Mouse (Mus musculus) kidney, postnatal 10 days (tissue): ENCODE data around the gene Muc13.

Source experiments
- DNase-seq: peaks from one replicate; pipeline ENCODE4 v3.0.0; 2021; ENCODE audit warnings: mixed read lengths

Gene Muc13

DNA sequence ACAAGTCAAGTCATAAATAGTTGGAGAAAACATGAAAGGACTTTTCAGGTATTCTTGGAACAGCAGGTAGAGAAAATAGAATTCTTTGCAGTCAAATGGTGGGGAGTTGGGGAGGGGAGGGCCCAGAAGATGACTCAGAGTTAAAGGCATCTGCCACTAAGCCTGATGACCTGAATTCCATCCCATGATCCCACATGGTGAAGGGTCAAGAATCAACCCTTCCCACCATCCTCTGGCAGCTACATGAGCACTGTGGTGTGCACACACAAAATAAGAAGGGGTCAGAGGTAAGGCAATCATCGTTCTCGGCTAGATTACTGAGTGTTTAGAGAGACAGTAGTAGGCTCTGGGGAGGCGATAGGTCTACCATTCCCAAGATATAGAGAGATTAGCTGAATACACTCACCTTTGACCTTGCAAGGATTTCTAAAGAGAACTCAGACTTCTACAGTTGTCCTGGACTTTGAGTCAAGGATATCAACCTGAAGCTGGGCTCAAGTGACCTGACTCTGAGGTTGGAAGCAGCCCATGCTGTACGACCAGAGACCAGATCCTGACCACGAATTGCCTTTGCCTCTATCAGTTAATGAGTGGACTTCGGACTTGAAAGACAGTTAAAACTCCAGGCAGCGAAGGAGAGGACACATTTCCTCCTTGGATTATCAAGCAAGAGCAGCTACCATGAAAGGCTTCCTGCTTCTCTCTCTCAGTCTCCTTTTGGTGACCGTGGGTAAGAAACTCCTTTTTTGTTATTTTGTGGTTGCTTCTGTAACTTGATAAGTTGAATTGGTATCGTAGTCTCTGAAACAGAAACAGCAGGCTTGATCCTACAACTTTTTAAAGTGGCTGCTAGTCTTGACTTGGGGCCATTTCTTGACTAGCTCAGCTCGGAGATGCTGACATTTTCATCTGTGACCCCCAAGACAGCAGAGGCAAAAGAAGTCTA is at the start of gene Muc13:
TSS of gene Muc13 (plus strand) at position 192 of the 946 bp plus-strand sequence.
- no peak for DNase-seq

DNA sequence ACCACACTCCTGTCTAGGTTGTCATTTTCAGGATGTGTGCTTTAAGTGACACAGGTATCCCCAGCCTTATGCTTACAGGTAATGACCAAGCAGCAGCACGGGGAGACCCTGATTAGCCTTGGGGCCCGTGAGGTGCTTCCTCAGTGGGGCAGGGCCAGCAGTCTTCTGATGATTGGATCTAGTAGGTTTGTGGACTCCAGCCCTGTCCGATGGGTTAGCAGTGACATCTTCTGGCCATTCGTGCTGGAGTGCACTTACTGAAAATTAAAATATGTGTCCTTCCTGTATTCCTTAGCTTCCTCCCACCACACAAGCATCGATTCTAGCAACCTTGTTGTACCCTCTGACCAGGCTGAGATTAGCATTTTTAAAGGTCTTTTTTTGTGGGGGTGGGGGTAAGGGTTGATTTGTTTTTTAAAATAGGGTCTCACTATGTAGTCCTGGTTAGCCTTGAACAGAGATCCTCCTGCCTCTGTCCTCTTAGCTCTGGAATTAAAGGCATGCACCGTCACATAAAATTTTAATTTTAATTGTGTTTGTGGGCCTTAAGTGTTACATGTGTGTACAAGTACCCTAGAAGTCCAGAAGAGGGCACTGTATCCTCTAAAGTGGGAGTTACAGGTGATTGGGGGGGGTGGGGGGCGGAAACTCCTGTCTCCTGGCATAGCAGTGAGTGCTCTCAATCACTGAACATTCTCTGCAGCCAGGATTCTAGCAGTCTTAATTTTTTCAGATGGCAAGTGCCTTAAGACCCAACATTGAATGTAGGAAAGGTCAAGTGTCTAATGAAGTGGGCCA is 49.0 kb upstream of the Muc13 start:
- DNase-seq, result peak; percentile 62

DNA sequence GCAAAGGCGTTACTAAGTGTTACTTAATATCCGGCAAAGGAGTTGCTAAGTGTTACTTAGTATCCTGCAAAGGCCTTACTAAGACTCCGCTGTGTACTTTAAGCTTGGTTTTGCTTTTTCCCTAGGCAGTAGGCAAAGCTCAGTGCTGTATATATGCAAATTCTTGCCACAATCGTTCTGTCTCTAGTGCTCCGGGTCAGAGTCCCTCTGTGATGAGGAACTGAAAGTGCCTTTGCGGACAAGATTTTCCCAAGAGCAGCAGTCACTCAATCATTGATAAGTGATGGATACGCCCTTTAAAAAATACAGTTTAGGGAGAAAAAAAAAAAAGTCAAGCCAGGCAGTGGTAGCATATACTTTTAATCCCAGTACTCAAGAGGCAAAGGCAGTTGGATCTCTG is 48.4 kb upstream of the Muc13 start:
- no peak for DNase-seq

DNA sequence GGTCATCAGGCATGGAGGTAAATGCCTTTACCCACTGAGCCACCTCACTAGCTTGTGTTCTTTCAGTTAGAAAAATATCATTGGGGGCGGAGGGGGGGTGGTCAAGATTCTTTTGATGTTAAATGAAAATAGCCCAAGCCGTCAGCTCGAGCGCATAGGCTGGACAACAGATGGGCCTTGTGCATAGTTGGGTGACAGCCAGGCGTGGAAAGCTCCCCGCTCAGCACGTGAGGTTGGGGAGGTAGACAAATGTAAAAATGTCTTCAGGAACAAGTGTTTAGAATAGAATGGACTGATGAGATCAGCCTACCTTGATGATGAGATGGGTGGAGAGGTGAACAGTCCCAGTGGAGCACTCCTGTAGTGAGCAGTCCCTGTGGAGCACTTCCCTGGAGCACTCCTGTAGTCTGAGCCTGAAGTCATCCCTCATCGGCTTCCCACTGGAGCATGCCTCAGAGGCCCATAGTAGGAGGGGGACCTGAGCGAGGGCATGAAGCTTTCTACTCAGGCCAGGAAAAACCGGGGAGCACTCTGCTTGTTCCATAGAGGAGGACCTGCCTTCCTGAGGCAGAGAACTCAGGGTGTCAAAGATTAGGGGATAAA is 47.7 kb upstream of the Muc13 start:
- no peak for DNase-seq

DNA sequence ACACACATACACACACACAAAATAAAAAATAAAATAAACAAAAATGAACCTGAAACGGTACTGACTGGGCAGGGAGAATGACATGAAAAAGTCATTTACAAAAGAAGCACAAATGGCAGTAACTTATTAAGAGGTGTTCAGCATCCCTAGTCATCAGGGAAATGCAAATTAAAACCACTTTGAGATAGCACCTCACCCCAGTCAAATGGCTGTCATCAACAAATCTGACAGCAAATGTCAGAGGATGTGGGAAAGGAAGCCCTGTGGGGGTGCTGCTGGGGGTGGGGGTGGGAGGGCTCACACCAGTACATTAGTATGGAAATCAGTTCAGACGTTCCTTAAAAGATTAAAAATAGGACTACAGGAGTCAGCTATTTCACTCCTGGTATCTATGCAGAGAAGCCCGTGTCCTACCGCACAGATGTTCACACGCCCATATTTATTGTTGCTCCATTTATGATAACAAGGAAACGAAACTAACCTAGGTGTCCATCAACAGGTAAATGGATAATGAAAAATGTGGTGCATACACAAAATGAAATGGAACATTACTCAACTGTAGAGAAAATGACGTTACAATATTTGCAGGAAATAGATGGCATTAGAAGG is 46.4 kb upstream of the Muc13 start:
- DNase-seq, result no peak

DNA sequence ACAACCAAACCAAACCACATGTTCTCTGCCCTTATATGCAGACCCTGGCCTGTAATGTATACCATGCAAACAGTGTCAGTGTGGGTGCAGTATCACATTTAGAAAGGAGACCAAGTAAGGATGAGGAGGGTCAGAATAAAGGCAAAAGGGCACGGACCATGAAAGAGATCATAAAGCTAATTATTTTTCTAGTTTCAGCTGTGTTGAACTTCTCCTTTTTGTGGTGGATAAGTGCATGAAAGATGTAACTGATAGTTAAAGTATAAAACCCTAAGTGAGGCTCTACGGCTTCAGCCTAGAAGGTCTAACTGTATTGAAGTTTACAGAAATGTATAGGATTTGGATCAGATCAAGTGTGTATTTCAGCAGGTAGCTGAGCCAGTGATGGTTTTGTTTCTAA is 45.8 kb upstream of the Muc13 start:
- DNase-seq, result no peak

DNA sequence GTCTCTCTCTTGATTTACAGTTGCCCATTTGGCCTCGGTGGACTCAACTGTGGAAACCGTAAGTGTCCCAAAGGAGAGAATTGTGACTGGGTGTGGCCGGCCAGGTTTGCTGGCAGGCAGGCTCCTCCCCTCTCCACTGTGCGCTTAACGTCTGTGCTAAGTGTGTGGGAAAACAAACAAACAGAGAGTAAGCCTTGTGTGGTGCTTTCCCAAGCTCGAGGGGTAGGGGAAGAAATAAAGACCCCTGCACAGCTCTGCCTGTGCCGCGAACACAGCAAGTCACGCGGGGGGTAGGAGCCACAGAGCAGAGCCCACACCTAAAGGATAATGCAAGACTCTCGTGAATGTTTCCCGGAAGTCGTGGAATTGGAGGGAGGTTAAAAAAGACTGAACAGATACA is 42.7 kb upstream of the Muc13 start:
- DNase-seq, result no peak

DNA sequence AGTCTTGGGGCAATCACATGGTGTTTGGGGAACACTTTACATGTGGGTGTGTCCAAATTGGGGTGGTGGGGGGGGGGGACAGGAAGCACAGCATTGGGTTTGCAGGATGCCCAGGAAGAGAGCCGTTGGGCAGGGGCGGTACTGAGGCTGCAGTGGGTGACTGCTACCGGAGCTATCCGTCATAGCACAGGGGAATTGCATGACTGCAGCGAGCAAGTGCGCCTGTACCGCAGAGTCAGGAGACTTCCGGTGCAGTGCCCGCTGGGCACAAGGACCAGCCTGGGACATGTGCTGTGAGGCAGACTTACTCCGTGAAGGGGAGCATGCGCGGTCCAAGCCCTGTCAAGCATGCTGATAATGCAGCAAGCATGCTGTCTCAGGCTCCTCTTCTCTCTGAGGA is 42.2 kb upstream of the Muc13 start:
- no peak for DNase-seq

DNA sequence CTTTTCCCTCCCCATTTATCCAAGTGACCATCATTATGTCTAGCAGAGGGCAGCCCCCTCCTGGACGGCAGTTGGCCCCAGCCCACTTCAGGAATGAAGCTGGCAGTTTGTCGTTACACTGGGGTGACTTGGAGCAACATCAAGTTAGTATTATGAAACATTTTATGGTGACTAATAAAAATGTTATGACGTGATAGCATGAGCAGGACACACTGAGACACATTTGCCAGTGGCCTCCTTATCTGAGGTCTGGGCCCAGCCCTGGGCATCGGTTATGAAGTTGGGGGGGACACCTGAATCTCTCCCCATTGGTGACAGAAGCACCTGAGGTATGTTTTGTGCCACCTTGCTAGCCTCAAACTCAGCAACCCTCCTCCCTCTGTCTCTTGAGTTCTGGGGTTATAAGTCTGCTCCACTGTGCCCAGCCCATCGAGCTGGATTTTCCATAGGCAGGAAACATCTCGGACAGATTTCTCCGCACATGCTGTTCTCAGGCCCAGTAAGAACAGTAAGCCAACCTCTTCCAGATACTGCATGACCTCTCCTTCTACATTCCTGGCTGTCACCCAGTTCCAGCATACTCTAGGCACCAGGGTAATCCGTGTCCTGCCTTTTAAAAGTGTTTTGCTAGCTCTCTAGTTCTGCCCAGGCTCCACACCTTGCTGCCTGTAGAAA is 40.8 kb upstream of the Muc13 start:
- no peak for DNase-seq

DNA sequence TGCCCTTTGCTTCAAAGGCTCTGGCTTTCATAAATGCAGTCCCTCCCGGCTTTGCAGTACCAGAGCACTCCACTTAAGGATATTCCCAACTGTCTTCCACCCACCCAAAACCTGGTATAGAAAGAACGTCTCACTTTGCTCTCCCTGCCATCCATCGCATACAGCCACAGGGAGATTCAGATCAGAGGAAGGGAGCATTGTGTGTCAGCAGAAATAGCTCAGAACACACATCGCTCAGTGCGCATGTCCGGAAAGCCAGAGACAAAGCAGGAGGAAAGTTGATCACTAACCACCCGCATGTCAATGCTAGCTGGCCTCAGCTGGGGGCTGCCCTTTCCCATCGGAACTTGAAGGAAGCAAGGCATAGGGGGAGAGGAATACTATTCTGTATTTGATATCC is 38.5 kb upstream of the Muc13 start:
- DNase-seq, result no peak

DNA sequence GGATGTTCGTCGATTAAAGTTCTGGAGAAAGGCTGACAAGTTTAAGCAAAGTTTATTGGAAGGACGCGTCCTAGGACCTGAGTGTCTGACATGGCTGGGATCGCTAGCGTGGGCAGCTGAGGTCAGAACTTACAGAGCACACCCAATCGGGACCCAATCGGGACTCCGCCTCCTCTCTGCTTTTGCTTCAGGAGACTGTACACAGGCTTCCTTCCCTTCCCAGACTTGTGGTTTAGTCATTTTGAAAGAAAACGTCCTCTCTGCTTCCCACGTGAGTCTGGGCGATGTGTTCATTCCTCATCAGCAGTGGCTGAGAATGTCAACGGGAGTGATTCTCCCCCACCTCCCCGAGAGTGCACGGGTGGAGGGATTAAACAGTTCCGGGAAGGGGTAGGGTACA is 37.9 kb upstream of the Muc13 start:
- no peak for DNase-seq

DNA sequence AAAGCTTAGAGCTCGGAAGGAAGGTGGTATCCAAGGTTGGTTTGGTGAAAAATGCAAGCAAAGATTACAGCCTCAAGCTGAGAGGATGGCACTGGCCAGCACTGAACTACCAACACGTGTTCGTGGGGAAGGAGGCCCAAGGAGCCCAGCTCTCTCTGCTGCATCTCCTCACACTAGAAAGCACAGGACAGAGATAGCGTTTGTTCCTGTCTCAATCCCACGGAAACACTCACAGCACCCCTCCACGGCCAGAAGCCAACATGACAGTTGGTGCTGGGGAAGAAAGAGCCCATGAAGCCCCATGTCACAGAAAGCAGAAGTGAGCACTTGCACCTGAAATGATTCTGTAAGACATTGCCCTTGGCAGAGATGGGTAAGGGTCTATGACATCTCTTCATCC is 37.4 kb upstream of the Muc13 start:
- no peak for DNase-seq

DNA sequence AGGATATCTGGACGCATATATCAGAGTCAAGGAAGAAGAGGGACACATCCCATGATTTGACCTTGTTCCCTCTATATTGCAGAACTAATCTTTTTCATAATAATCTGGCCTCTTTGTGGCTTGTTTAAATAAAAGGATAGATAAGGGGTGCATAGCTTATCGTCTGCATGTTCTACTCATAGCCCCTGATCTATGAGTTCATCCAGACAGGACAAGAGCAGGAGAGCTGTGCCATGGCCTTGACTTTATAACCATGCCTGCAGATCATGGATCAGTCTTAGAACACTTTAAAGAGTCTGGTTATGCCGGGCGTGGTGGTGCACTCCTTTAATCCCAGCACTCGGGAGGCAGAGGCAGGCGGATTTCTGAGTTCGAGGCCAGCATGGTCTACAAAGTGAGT is 34.6 kb upstream of the Muc13 start:
- DNase-seq, result no peak

DNA sequence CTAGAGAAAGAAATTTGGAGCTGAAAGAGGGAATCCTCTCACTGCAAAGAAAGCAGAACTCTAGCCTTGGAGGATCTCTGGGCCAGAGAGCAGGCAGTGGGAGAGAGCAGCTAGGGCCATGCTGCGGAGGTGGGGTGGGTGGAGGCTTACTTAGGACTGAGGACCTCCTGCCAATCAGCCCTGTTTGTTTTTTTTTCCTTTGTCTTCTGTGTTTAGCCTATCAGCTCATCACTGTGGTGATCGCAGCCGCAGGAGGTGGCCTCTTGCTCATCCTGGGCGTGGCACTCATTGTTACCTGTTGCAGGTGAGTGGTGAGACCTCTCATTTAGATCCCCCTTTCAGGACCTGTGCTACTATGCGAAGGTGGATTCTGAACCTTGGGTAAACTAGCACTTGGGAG is 33.3 kb upstream of the Muc13 start:
- DNase-seq, result no peak

DNA sequence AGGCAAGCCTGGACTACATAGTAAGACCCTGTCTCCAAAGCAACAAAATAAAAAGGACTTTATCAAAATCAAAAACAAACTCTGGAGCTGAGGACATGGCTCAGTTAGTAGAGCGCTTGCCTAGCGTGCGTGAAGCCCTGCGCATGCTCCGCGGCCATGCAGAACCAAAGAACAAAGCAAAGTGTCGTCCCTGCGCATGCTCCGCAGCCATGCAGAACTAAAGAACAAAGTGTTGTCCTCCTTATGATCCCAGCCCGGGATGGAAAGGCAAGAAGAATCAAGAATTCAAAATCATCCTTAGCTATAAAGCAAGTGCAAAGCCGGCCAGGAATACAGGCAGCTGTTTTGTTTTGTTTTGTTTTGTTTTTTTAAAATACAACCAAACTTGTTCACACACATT is 32.8 kb upstream of the Muc13 start:
- DNase-seq, result no peak

DNA sequence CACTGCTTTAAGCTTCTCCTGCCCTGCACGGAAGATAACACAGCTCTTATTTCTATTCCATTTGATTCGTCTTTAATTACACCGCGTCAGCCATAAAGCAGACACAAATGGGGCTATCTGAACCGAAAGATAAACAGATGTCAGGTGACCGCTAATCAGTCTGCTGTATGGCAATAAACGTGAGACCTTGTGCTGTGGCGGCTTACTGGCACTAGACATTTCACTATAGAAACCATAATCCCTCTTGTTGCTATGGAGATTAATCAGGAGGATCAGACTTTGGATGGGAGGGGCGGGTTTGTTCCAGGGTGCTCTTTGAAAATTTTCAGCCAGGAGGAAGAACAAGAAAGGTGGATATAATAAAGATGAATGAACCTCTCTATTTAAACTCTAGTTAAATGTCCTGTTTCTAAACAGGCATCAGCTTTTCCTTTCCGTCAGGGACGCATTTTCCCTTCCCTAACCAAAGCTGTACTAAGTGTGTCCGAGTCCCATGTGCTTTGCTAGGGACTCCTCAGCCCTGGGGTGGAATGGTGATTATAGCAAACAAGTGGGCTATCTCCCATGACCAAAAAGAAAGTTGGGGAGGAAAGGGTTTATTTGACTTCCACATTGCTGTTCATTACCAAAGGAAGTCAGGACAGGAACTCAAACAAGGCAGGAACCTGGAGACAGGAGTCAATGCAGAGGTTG is 29.2 kb upstream of the Muc13 start:
- DNase-seq, result no peak

DNA sequence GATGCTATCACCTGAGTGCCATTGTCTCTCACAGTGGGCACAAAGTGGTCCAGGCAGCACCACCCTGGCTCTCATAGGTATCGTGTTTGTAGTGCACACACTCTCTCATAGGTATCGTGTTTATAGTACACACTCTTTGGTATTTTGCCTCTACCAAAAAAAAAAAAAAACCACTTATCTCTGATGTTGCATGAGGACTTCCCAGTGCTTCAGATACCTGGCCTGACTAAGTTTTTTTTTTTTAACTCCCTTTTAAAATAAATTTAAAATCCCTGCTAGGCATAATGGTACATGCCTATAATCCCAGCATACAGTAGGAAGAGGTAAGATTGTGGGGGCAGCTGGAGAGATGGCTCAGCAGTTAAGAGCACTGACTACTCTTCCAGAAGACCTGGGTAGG is 28.4 kb upstream of the Muc13 start:
- DNase-seq, result no peak

DNA sequence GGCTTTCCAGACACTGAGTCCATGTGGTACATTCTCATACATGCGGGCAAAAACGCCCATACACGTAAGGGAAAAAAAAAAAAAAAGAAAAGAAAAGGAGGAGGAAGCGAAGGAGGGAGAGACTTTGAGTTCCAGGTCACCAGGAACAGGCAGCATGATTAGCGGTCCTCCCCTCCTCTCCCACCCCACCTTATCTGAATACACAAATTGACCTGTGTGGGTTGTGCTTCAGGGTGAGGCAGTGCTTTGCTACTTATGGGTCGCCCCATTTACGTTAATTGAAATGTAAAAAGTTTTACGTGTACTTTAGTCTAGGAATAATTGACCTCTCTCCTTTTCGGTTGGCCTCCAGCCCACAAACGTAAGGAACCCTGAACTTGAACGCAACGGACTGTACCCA is 27.5 kb upstream of the Muc13 start:
- DNase-seq, result no peak

DNA sequence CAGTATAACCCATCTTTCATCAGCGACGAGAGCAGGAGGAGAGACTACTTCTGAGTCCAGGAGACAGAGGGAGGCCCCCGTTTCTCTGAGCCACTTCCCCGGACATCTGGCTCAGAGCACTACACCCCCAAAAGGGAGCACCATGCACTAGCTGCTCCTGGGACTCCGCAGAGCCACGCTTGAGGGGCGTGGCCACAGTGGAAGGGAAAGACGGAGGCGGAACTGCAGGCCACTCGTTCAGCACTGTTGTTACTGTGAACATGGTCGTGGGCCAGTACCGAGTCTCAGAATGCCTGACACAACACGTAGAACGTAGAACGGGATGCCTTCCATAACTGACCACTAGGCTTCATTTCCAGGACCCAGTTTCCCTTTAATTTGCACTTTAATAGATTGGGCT is 27.1 kb upstream of the Muc13 start:
- no peak for DNase-seq

DNA sequence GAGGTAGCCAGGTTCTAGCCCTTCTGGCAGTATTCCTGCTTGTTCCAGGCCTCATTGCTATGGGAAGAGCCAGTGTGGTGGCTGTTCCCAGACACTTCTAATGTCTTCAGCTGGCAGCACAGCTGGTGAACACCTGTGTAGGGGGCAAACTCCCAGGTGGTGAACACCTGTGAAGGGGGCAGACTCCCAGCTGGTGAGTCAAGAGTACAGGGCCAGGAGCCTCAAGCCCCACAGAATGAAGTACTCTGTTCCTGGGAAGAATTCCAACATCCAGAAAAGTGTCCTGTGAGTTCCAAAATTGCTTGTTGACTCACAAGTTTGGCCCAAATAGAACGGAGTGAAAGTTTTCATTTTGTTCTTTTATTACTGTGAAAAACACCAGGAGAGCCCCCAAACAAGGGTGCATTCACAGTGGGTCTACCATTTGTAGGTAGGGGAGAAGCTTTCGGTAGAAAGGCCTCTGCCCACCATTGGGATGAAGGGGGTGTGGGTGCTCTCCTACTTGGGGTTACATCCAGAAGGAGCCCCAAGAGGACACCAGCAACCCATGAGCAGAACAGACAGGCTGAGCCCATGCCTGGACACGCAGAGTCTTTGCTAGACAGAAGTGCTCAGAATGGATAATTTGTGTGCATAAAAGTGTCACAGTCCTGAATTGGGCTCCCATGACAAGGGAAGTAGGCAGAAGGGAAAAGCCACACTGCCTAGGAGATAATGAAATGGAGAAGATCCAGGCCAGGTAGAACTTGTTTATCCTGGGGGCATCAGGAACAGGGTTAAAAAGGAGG is 25.2 kb upstream of the Muc13 start:
- DNase-seq, result no peak

DNA sequence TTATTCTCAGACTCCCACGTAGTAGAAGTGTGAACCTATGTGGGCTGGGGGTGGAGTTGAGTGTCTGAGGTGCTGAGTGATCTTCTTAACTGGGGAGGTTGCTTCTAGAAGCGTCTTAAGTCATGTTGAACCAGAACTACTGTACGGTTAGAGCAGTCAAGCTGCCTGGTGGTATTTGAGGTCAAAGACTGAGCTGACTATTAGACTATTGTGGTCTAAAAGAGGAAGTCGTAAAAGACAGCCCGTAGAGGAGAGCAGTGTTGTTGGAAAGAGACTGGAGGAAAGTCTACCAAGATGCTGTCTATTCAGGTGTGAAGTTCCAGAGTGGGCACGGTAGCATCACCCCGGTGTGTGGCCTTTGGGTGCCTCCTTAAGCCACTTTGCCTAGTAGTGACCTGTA is 24.0 kb upstream of the Muc13 start:
- no peak for DNase-seq
